Mouse (Mus musculus) lung, adult 2 months (tissue): ENCODE data around the gene 1700042G07Rik. TPM values are rescaled to one million over a fixed set of nuclear protein-coding genes. Genes with fewer than 3 reads are reported as not detected.

Experiments used
- DNase-seq: peaks from one replicate; pipeline ENCODE4 v3.0.0; 2022
- H3K4me1 ChIP-seq: fragments of 200-500 bp; 2 replicates; pipeline ENCODE4 v1.6.1; 2011; ENCODE audit warnings: low read length; ENCODE audit not compliant: control insufficient read depth, insufficient read depth
- H3K4me3 ChIP-seq: fragments of 200-500 bp; replicated peaks from 2 replicates; pipeline ENCODE3; 2011; ENCODE audit warnings: low read depth, mild to moderate bottlenecking, control low read depth, low read length; ENCODE audit errors: extremely low read depth
- CTCF ChIP-seq: fragments of 200-500 bp; IDR thresholded peaks from 2 replicates; pipeline ENCODE4 v1.5.1; 2011; ENCODE audit warnings: mild to moderate bottlenecking, low read length, control low read depth; ENCODE audit not compliant: insufficient read depth
- POLR2A ChIP-seq: fragments of 200-500 bp; IDR thresholded peaks from 2 replicates; pipeline ENCODE4 v1.6.1; 2011; ENCODE audit warnings: low read depth, mild to moderate bottlenecking, control low read depth, low read length, borderline replicate concordance; ENCODE audit errors: extremely low read depth
- WGBS: fragments of 180-500 bp; shearing (Covaris S2); methylation state at CpG from one replicate; pipeline ENCODE4 v1.1.7; 2018; 5-methylcytosine and 5-hydroxymethylcytosine counted together
- polyA plus RNA-seq: library from polyadenylated mRNA; depleted of rRNA; stranded (reverse); fragments of >200 nt; gene quantifications from 2 replicates; pipeline ENCODE4 v1.2.3, GENCODE M21; 2012; rRNA removed

1700042G07Rik gene
- polyA plus RNA-seq: not detected in 2 replicates

DNA sequence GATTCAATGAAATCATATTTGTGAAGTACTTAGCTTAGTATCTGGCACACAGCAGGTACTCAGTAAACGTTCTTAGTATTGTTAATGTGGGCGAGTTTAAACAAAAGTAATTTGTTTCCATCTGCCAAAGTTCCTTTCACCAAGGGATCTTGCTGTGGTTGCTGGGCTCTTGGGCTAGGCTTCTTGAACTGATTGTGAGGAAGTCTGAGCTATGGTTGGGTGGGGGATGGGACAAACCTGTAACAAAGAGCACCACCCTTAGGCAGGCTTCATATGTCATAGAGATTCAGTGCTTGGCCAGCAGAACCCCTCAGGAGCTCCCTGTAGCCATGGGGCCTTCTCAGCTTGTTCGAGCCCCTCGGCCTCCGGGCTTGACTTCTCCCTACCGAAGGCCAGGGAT, at the start of gene 1700042G07Rik, which contains the start of gene Gm49337:
1700042G07Rik (plus strand) TSS at position 301 of the 400 bp plus-strand sequence.
Gm49337 (plus strand) TSS at position 313 of the 400 bp plus-strand sequence.
- 75% methylated on average over 6 of the region's 6 CpGs for WGBS
- TF ChIP-seq POLR2A (no peak), CTCF (no peak)
- no peak for DNase-seq
- H3K4me3 ChIP-seq: no peak within 1 kb of the TSS
- peaks cover 27% of the 10 kb centered on the region for H3K4me1 ChIP-seq

DNA sequence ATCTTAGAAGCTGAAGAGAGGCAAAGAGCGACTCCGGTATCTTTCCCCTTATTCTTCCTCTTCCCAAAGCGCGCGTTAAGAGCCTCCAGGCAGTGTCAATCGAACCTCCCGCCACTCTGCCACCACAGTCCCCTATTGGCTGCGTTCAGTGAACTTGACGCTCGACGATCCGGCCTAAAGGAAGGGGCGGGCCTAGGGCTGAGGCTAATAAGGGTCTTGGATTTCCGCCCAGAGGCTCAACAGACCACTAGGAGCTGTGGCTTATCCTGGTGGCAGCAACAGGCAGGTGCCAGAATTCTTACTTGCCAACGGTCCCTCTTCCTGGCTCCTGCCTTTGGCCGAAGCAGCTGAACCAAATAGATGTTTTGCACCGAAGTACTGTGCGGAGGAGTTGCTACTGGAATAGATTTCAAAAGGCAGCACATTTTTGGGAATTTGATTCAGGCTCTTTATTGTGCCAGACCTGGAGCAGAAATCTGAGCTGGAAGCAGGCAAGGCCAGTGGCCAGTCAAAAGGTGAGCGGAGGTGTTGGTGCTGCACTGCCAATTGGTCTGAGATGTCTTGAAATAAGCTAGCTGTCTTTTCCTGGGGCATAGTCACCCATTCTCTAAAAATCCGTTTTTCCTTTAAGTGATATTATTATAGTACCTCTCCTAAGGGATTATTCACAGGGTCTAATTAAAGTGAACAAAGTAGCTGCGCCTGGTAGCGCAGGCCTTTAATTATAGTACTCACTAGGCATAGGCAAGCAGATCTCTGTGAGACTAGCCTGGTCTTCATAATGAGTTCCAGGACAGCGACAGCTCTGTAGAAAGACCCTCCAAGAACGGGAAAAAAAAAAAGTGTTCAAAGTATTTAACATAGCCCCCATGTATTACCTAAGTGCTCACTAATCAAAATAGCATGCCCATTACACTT, 49.3 kb upstream of the 1700042G07Rik start, which contains the start of the genes Rad54l and Pomgnt1:
Rad54l (minus strand) TSS at position 89 of the 918 bp plus-strand sequence.
Pomgnt1 (plus strand) TSS at position 239 of the 918 bp plus-strand sequence.
- H3K4me1 ChIP-seq: no peaks in the 10 kb centered on the region; the same call in 1 of the 2 replicates
- TF ChIP-seq POLR2A (peak; percentile 59; the same call in 1 of the 2 replicates), CTCF (peak; percentile 22; the same call in 1 of the 2 replicates)
- DNase-seq: peak; percentile 71
- 6% methylated on average over 24 of the region's 24 CpGs for WGBS
- H3K4me3 ChIP-seq: peak within 1 kb of the TSS; percentile 74

DNA sequence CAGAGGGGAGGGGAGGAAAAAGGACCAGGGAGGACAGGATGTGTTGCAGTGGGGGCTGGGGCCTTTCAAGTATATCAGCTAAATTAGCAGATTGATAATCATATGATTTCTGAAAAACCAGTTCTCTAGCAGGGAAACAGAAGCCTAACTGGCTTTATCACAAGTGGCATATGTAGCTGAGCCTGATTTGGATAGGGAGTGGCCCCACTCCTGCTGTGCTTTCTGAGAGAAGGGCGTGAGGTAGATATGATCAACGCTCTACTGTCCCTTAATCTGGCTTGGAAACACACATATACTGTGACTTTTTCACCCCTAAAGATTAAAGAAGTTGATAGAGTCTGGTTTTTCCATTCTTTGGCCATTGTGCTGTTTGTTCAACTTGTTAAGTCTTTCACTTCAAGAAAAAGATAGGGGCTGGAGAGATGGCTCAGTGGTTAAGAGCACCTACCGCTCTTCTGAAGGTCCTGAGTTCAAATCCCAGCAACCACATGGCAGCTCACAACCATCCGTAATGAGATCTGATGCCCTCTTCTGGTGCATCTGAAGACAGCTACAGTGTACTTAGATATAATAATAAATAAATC, 47.3 kb upstream of the 1700042G07Rik start:
- Histone ChIP-seq H3K4me1 (no peaks in the 10 kb centered on the region; the same call in 1 of the 2 replicates), H3K4me3 (no peak overlapping the region)
- 90% methylated on average over 4 of the region's 4 CpGs for WGBS
- no peak for TF ChIP-seq CTCF
- no peak for DNase-seq

DNA sequence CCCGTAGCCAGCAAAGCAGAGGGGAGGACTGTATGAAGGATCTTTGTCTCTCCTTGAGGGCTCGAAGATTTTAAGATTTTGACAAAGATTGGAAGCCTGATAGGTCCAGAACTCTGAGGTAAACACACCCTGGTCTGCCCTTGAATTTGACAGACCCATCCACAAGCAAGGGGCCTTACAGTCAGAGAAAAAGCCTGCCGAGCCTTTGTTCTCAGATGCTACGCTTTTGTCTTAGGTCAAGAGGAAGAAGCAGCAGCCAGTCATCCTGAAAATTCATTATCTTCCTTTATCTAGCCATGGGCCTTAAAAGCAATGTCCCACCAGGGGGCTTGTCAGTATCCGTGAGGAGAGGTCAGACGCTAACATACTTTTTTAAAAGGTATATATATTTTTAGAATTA, 45.2 kb upstream of the 1700042G07Rik start:
- no peaks in the 10 kb centered on the region; the same call in 1 of the 2 replicates for H3K4me1 ChIP-seq
- DNase-seq: no peak
- no peak overlapping the region for H3K4me3 ChIP-seq
- 77% methylated on average over 6 of the region's 6 CpGs for WGBS
- no peak for TF ChIP-seq CTCF
- TF ChIP-seq POLR2A: no peak

DNA sequence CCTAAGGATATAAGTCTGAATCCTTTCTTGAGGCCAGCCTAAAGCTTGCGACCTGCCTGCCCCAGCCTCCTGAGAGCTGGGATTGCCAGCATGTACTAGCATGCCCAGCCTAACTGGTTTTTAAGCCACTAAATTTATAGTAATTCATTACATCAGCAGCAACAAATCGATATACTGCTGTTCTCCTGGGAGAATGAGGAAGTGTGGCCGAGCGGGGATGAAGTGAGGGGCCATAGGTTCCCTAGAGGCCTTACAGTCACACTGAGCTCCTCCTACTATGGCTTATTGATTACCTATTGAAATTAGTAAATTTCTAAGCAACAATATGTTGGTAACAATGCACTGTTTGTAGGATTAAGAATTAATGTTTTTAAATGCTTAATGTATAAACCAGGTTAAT, 40.0 kb upstream of the 1700042G07Rik start:
- DNase-seq: no peak
- no peaks in the 10 kb centered on the region for H3K4me1 ChIP-seq
- TF ChIP-seq POLR2A (no peak), CTCF (no peak)
- no peak overlapping the region for H3K4me3 ChIP-seq
- WGBS: 84% methylated on average over 4 of the region's 4 CpGs

DNA sequence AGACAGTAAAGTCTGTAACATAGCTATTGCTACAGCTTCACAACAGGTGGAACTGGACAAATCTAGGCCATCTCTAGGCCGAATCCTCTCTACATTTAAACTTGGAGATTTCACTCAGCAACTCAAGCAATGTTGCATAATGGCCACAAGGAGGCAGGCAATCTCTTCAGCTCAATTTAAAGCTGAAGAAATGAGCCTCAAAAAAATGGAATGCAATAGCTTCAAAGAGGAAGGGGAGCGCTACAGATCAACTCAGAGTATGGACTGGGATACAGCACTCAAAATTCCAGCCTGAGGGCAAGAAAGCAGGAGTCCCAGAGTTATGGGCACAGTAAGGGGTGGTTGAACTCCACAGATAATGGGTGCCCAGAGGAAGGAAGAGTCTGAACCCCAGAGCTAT, 38.2 kb upstream of the 1700042G07Rik start:
- 21% methylated on average over 2 of the region's 2 CpGs for WGBS
- no peak overlapping the region for H3K4me3 ChIP-seq
- TF ChIP-seq CTCF (peak; percentile 33; the same call in 1 of the 2 replicates), POLR2A (no peak)
- peak; percentile 28 for DNase-seq
- H3K4me1 ChIP-seq: no peaks in the 10 kb centered on the region

DNA sequence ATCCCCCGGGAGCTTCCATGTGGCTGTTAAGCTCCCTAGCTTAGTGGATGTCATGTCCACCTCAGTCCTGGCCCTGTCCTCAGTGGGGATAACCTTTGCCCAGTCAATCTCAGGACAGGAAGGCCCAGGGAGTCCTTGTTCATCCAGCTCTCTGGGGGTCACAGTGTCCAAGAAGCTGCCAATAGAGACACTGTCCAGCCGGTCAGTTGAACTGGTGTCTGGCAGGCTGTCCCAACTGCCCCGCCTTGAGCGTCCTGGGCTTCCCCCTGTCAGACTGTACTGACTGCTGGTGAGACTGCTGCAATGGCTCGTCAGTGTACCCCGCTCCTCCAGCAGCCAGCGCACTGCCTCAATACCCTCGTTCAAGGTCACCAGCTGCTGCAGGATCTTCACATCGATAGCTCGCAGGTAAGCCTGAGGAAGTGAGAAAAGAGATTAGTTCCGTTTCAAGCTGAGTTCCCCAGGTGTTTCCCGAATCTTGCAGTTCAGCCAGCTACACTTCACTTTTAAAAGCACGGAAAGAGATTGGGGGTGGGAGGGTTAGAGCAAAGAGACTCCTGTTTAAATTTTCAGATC, 35.7 kb upstream of the 1700042G07Rik start:
- WGBS: 64% methylated on average over 13 of the region's 13 CpGs
- TF ChIP-seq CTCF (no peak), POLR2A (no peak)
- Histone ChIP-seq H3K4me3 (no peak overlapping the region), H3K4me1 (peaks cover 3% of the 10 kb centered on the region)
- no peak for DNase-seq

DNA sequence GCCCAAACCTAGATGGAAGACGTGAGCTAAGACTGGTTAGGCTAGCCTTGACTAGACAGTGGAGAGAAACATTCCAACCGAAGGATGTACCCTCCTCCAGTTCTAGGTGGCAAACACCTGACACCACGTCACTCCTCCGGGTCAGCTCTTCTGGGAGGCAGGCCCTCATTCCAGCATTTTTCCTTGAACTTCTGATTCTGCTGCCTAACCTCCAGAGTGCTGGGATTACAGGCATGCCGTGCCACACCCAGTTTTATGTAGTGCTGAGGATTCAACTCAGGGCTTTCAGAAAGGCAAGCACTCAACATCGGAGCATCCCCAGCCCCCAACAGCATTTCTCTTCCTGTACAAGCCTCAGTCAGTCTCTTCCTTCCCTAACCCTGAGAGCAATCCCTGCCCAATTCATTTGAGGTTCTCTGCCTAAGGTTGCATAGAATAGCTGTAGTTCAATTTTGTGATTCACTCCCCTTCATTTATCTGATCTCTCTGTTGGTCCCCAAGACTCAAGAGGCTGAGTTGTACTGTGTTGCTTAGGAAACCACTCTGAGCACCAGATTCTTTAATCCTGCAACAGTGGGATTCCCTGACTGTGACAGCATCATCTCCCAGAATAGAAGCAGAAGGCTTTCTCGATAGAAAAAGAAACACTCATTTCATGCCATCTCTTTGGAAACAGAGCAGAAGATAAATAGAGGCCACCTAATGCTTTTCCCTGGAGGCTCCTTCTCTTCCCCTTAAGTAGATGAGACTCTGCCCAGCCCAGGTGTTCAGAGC, 32.2 kb upstream of the 1700042G07Rik start:
- DNase-seq: no peak
- Histone ChIP-seq H3K4me1 (peaks cover 8% of the 10 kb centered on the region), H3K4me3 (no peak overlapping the region)
- 67% methylated on average over 7 of the region's 7 CpGs for WGBS
- TF ChIP-seq CTCF: no peak
- no peak for TF ChIP-seq POLR2A
